Mouse (Mus musculus) hindbrain, embryonic 11.5 days (tissue): Measurements from ENCODE around the gene Spry2. TPM values are rescaled to one million over a fixed set of nuclear protein-coding genes. Genes with fewer than 3 reads are reported as not detected.

ENCODE experiments used
- ATAC-seq: fragments of 200-750 bp; cut with Nextera tagmentation; 2 replicates; pipeline ENCODE4 v1.8.0; 2017; ENCODE audit warnings: mild to moderate bottlenecking, moderate TSS enrichment, moderate library complexity; ENCODE audit not compliant: low FRiP score
- DNase-seq: peaks from one replicate; pipeline ENCODE4 v3.0.0-alpha.2; 2015; ENCODE audit warnings: low spot score
- H3K27ac ChIP-seq: fragments of 300-500 bp; sonication (generic); 2 replicates; pipeline ENCODE4 v1.5.1; 2014; ENCODE audit warnings: mild to moderate bottlenecking, low read depth, low read length
- H3K27me3 ChIP-seq: fragments of 300-500 bp; sonication (generic); 2 replicates; pipeline ENCODE4 v1.6.1; 2014; ENCODE audit warnings: mild to moderate bottlenecking, low read length, moderate library complexity, mixed read lengths; ENCODE audit not compliant: control insufficient read depth, insufficient read depth
- H3K36me3 ChIP-seq: fragments of 300-500 bp; sonication (generic); 2 replicates; pipeline ENCODE4 v1.6.1; 2014; ENCODE audit warnings: mild to moderate bottlenecking, low read length, moderate library complexity, mixed read lengths; ENCODE audit not compliant: control insufficient read depth, insufficient read depth
- H3K4me1 ChIP-seq: fragments of 300-500 bp; sonication (generic); replicated peaks from 2 replicates; pipeline ENCODE4 v1.6.1; 2014; ENCODE audit warnings: low read length, mixed read lengths; ENCODE audit not compliant: control insufficient read depth, insufficient read depth
- H3K4me2 ChIP-seq: fragments of 300-500 bp; sonication (generic); replicated peaks from 2 replicates; pipeline ENCODE4 v1.6.1; 2014; ENCODE audit warnings: mild to moderate bottlenecking, low read depth, low read length
- H3K4me3 ChIP-seq: fragments of 300-500 bp; sonication (generic); 2 replicates; pipeline ENCODE4 v1.5.1; 2014; ENCODE audit warnings: low read depth, low read length
- H3K9ac ChIP-seq: fragments of 300-500 bp; sonication (generic); 2 replicates; pipeline ENCODE4 v1.6.1; 2014; ENCODE audit warnings: low read depth, low read length
- H3K9me3 ChIP-seq: fragments of 300-500 bp; sonication (generic); 2 replicates; pipeline ENCODE4 v1.6.1; 2016; ENCODE audit warnings: low read length; ENCODE audit not compliant: control insufficient read depth
- WGBS: fragments of 180-500 bp; shearing (Covaris S2); extraction: QIAGEN DNeasy Blood & Tissue Kit; methylation state at CpG from one replicate; pipeline ENCODE4 v1.1.7; 2014; 5-methylcytosine and 5-hydroxymethylcytosine counted together
- polyA plus RNA-seq: library from polyadenylated mRNA; unstranded; fragments of >200 nt; fragmentation: Nextera tagmentation; extraction: Ambion mirVana; gene quantifications from 2 replicates; pipeline ENCODE4 v1.2.1, GENCODE M21; 2014

The Spry2 gene
- polyA plus RNA-seq, 1 experiment from 2014 or later, result 37.4 TPM

- H3K9ac ChIP-seq, result peak overlapping the region; percentile 81
- 0 out of 2 replicates have a peak, but pooled peaks cover 2% of the 10 kb centered on the region for H3K4me1 ChIP-seq
- H3K4me3 ChIP-seq, result peak overlapping the region; percentile 90
- no peaks in the 10 kb centered on the region for H3K9me3 ChIP-seq
- H3K36me3 ChIP-seq, result no peaks in the 10 kb centered on the region
- DNase-seq, result peak; percentile 82
- peak overlapping the region; percentile 86 for H3K4me2 ChIP-seq
- peak; percentile 63 for ATAC-seq
- WGBS, result under 1% methylated on average over 19 of the region's 28 CpGs
- H3K27me3 ChIP-seq, result no peaks in the 10 kb centered on the region
- H3K27ac ChIP-seq, result peak overlapping the region; percentile 100
Observed at GRCm38 (mm10) chr14:105897569-105898101, 1.0 kb upstream of the Spry2 start.

- H3K36me3 ChIP-seq, result no peaks in the 10 kb centered on the region
- no peaks in the 10 kb centered on the region for H3K27me3 ChIP-seq
- H3K4me2 ChIP-seq, result peak overlapping the region; percentile 86
- DNase-seq (peak; percentile 75), ATAC-seq (no peak)
- 0 out of 2 replicates have a peak, but pooled peaks cover 2% of the 10 kb centered on the region for H3K4me1 ChIP-seq
- H3K4me3 ChIP-seq, result peak overlapping the region; percentile 90
- H3K27ac ChIP-seq, result peak overlapping the region; percentile 100
- H3K9ac ChIP-seq, result peak overlapping the region; percentile 90
- WGBS, result under 1% methylated on average over 50 of the region's 50 CpGs
- no peaks in the 10 kb centered on the region for H3K9me3 ChIP-seq
Observed at GRCm38 (mm10) chr14:105895961-105896651, 513 bp downstream of the Spry2 start.

GRCm38 (mm10) chr14:105894971-105895873 lies 1.4 kb downstream of the Spry2 start:
- peak overlapping the region; percentile 100 for H3K27ac ChIP-seq
- H3K4me2 ChIP-seq, result peak overlapping the region; percentile 86
- peak overlapping the region; percentile 90 for H3K4me3 ChIP-seq
- DNase-seq (peak; percentile 71), ATAC-seq (no peak)
- 1% methylated on average over 34 of the region's 36 CpGs for WGBS
- H3K9me3 ChIP-seq, result no peaks in the 10 kb centered on the region
- peak overlapping the region; percentile 90 for H3K9ac ChIP-seq
- H3K4me1 ChIP-seq, result 0 out of 2 replicates have a peak, but pooled peaks cover 2% of the 10 kb centered on the region
- H3K36me3 ChIP-seq, result no peaks in the 10 kb centered on the region
- H3K27me3 ChIP-seq, result no peaks in the 10 kb centered on the region

GRCm38 (mm10) chr14:105893623-105893995 lies 3.0 kb downstream of the Spry2 start:
- WGBS, result 20% methylated on average over 9 of the region's 9 CpGs
- DNase-seq, result no peak
- no peaks in the 10 kb centered on the region for H3K27me3 ChIP-seq

GRCm38 (mm10) chr14:105892941-105893622 lies 3.5 kb downstream of the Spry2 start:
- Histone ChIP-seq H3K4me3 (peak overlapping the region; percentile 90), H3K4me1 (no peaks in the 10 kb centered on the region), H3K4me2 (peak overlapping the region; percentile 86), H3K27ac (no peak overlapping the region), H3K9me3 (no peaks in the 10 kb centered on the region), H3K36me3 (no peaks in the 10 kb centered on the region), H3K27me3 (no peaks in the 10 kb centered on the region), H3K9ac (peak overlapping the region; percentile 35)
- WGBS, result 44% methylated on average over 24 of the region's 24 CpGs
- no peak for ATAC-seq
- DNase-seq, result peak; percentile 41

More at GRCm38 (mm10) chr14:105893623-105893995, 3.0 kb downstream of the Spry2 start:
- H3K9ac ChIP-seq, result peak overlapping the region; percentile 35
- no peaks in the 10 kb centered on the region for H3K4me1 ChIP-seq
- no peaks in the 10 kb centered on the region for H3K9me3 ChIP-seq
- peak overlapping the region; percentile 90 for H3K4me3 ChIP-seq
- ATAC-seq, result no peak
- peak overlapping the region; percentile 86 for H3K4me2 ChIP-seq
- H3K27ac ChIP-seq, result no peak overlapping the region
- no peaks in the 10 kb centered on the region for H3K36me3 ChIP-seq

GRCm38 (mm10) chr14:105890516-105891231 lies 5.9 kb downstream of the Spry2 start:
- H3K9ac ChIP-seq, result no peak overlapping the region
- H3K9me3 ChIP-seq, result no peaks in the 10 kb centered on the region
- H3K4me1 ChIP-seq, result no peaks in the 10 kb centered on the region
- H3K36me3 ChIP-seq, result no peaks in the 10 kb centered on the region
- no peaks in the 10 kb centered on the region for H3K27me3 ChIP-seq
- no peak overlapping the region for H3K4me2 ChIP-seq
- WGBS, result 51% methylated on average over 5 of the region's 5 CpGs
- ATAC-seq (no peak), DNase-seq (no peak)
- H3K4me3 ChIP-seq, result no peak overlapping the region
- H3K27ac ChIP-seq, result no peak overlapping the region

GRCm38 (mm10) chr14:105886643-105887374 lies 9.8 kb downstream of the Spry2 start:
- Histone ChIP-seq H3K9me3 (no peaks in the 10 kb centered on the region), H3K27ac (no peak overlapping the region), H3K4me1 (no peaks in the 10 kb centered on the region), H3K9ac (no peak overlapping the region), H3K27me3 (no peaks in the 10 kb centered on the region), H3K36me3 (no peaks in the 10 kb centered on the region), H3K4me2 (no peak overlapping the region), H3K4me3 (no peak overlapping the region)
- ATAC-seq, result no peak
- WGBS, result 95% methylated on average over 9 of the region's 9 CpGs
- DNase-seq, result no peak
